Mouse (Mus musculus): ENCODE data around the gene Cmbl. TPM values are rescaled to one million over a fixed set of nuclear protein-coding genes. Genes with fewer than 3 reads are reported as not detected.

The Cmbl gene
- polyA plus RNA-seq, 1 experiment from 2014 or later, result 90.2 TPM

GRCm38 (mm10) chr15:31539643-31540512 is 25.3 kb upstream of the Cmbl start:
- WGBS, result 47% methylated on average over 9 of the region's 9 CpGs
- no peak for ATAC-seq
- no peaks in the 10 kb centered on the region for H3K9me3 ChIP-seq (ENCODE audit: control insufficient read depth)
- no peak for TF ChIP-seq CTCF (IDR thresholded peaks at IDR 0.05; ENCODE audit: low read depth)
- 0 out of 2 replicates have a peak, but pooled peaks cover 9% of the 10 kb centered on the region for H3K4me1 ChIP-seq (replicated peaks; ENCODE audit: control insufficient read depth, insufficient read depth, low read length)
- no peak overlapping the region for H3K4me3 ChIP-seq (ENCODE audit: low read depth, low read length)
- no peak overlapping the region for H3K27ac ChIP-seq (ENCODE audit: low read depth, low read length)
- H3K9ac ChIP-seq (ENCODE audit: low read depth, low read length), result no peak overlapping the region
- H3K27me3 ChIP-seq (replicated peaks; ENCODE audit: control insufficient read depth, insufficient read depth, low read length), result no peaks in the 10 kb centered on the region
- H3K4me2 ChIP-seq (replicated peaks; ENCODE audit: low read depth), result no peak overlapping the region
- no peaks in the 10 kb centered on the region for H3K36me3 ChIP-seq (ENCODE audit: control insufficient read depth, insufficient read depth)

- Histone ChIP-seq H3K27me3 (replicated peaks; ENCODE audit: control insufficient read depth, insufficient read depth, low read length) (no peaks in the 10 kb centered on the region), H3K9ac (ENCODE audit: low read depth, low read length) (no peak overlapping the region), H3K4me1 (replicated peaks; ENCODE audit: control insufficient read depth, insufficient read depth, low read length) (0 out of 2 replicates have a peak, but pooled peaks cover 10% of the 10 kb centered on the region), H3K36me3 (ENCODE audit: control insufficient read depth, insufficient read depth) (no peaks in the 10 kb centered on the region), H3K4me2 (replicated peaks; ENCODE audit: low read depth) (no peak overlapping the region), H3K9me3 (ENCODE audit: control insufficient read depth) (no peaks in the 10 kb centered on the region), H3K27ac (ENCODE audit: low read depth, low read length) (no peak overlapping the region), H3K4me3 (ENCODE audit: low read depth, low read length) (no peak overlapping the region)
- TF ChIP-seq CTCF (IDR thresholded peaks at IDR 0.05; ENCODE audit: low read depth), result no peak
- ATAC-seq, result no peak
- 39% methylated on average over 1 of the region's 1 CpGs for WGBS
These were observed 24.7 kb upstream of the Cmbl start for GRCm38 (mm10) chr15:31540513-31540802.

GRCm38 (mm10) chr15:31542013-31542958 is 22.9 kb upstream of the Cmbl start:
- 0 out of 2 replicates have a peak, but pooled peaks cover 10% of the 10 kb centered on the region for H3K4me1 ChIP-seq (replicated peaks; ENCODE audit: control insufficient read depth, insufficient read depth, low read length)
- WGBS, result 12% methylated on average over 10 of the region's 10 CpGs
- H3K4me3 ChIP-seq (ENCODE audit: low read depth, low read length), result no peak overlapping the region
- no peak for TF ChIP-seq CTCF (IDR thresholded peaks at IDR 0.05; ENCODE audit: low read depth)
- H3K27ac ChIP-seq (ENCODE audit: low read depth, low read length), result no peak overlapping the region
- H3K27me3 ChIP-seq (replicated peaks; ENCODE audit: control insufficient read depth, insufficient read depth, low read length), result no peaks in the 10 kb centered on the region
- ATAC-seq, result peak; percentile 22; the same call in 1 of the 2 replicates
- H3K4me2 ChIP-seq (replicated peaks; ENCODE audit: low read depth), result peak overlapping the region; percentile 39
- no peaks in the 10 kb centered on the region for H3K9me3 ChIP-seq (ENCODE audit: control insufficient read depth)
- H3K9ac ChIP-seq (ENCODE audit: low read depth, low read length), result no peak overlapping the region
- no peaks in the 10 kb centered on the region for H3K36me3 ChIP-seq (ENCODE audit: control insufficient read depth, insufficient read depth)

GRCm38 (mm10) chr15:31543246-31543645 is 21.9 kb upstream of the Cmbl start:
- Histone ChIP-seq H3K9me3 (ENCODE audit: control insufficient read depth) (no peaks in the 10 kb centered on the region), H3K4me3 (ENCODE audit: low read depth, low read length) (no peak overlapping the region), H3K27ac (ENCODE audit: low read depth, low read length) (no peak overlapping the region), H3K4me2 (replicated peaks; ENCODE audit: low read depth) (0 out of 2 replicates have a peak overlapping the region, but pooled peaks have one; percentile 39), H3K36me3 (ENCODE audit: control insufficient read depth, insufficient read depth) (no peaks in the 10 kb centered on the region), H3K9ac (ENCODE audit: low read depth, low read length) (no peak overlapping the region), H3K4me1 (replicated peaks; ENCODE audit: control insufficient read depth, insufficient read depth, low read length) (0 out of 2 replicates have a peak, but pooled peaks cover 10% of the 10 kb centered on the region), H3K27me3 (replicated peaks; ENCODE audit: control insufficient read depth, insufficient read depth, low read length) (no peaks in the 10 kb centered on the region)
- no peak for TF ChIP-seq CTCF (IDR thresholded peaks at IDR 0.05; ENCODE audit: low read depth)
- WGBS, result 21% methylated on average over 3 of the region's 3 CpGs
- no peak for ATAC-seq

- Histone ChIP-seq H3K9me3 (ENCODE audit: control insufficient read depth) (no peaks in the 10 kb centered on the region), H3K27me3 (replicated peaks; ENCODE audit: control insufficient read depth, insufficient read depth, low read length) (no peaks in the 10 kb centered on the region), H3K4me3 (ENCODE audit: low read depth, low read length) (no peak overlapping the region), H3K36me3 (ENCODE audit: control insufficient read depth, insufficient read depth) (no peaks in the 10 kb centered on the region), H3K4me2 (replicated peaks; ENCODE audit: low read depth) (no peak overlapping the region), H3K4me1 (replicated peaks; ENCODE audit: control insufficient read depth, insufficient read depth, low read length) (0 out of 2 replicates have a peak, but pooled peaks cover 10% of the 10 kb centered on the region), H3K9ac (ENCODE audit: low read depth, low read length) (no peak overlapping the region), H3K27ac (ENCODE audit: low read depth, low read length) (0 out of 2 replicates have a peak overlapping the region, but pooled peaks have one; percentile 57)
- ATAC-seq, result peak; percentile 72
- WGBS, result 47% methylated on average over 1 of the region's 1 CpGs
- TF ChIP-seq CTCF (IDR thresholded peaks at IDR 0.05; ENCODE audit: low read depth), result no peak
These were observed 20.1 kb upstream of the Cmbl start for GRCm38 (mm10) chr15:31545058-31545457.

GRCm38 (mm10) chr15:31546291-31546690 is 18.9 kb upstream of the Cmbl start:
- Histone ChIP-seq H3K27ac (ENCODE audit: low read depth, low read length) (no peak overlapping the region), H3K9ac (ENCODE audit: low read depth, low read length) (no peak overlapping the region), H3K9me3 (ENCODE audit: control insufficient read depth) (no peaks in the 10 kb centered on the region), H3K4me2 (replicated peaks; ENCODE audit: low read depth) (no peak overlapping the region), H3K36me3 (ENCODE audit: control insufficient read depth, insufficient read depth) (no peaks in the 10 kb centered on the region), H3K27me3 (replicated peaks; ENCODE audit: control insufficient read depth, insufficient read depth, low read length) (no peaks in the 10 kb centered on the region), H3K4me3 (ENCODE audit: low read depth, low read length) (no peak overlapping the region), H3K4me1 (replicated peaks; ENCODE audit: control insufficient read depth, insufficient read depth, low read length) (0 out of 2 replicates have a peak, but pooled peaks cover 8% of the 10 kb centered on the region)
- TF ChIP-seq CTCF (IDR thresholded peaks at IDR 0.05; ENCODE audit: low read depth), result no peak
- no peak for ATAC-seq
- 87% methylated on average over 6 of the region's 6 CpGs for WGBS
